Mouse (Mus musculus): Measurements from ENCODE around the gene Slc12a9. TPM values are rescaled to one million over a fixed set of nuclear protein-coding genes. Genes with fewer than 3 reads are reported as not detected.

Slc12a9 gene
- polyA plus RNA-seq, 1 experiment from 2014 or later: 5.8 TPM

DNA sequence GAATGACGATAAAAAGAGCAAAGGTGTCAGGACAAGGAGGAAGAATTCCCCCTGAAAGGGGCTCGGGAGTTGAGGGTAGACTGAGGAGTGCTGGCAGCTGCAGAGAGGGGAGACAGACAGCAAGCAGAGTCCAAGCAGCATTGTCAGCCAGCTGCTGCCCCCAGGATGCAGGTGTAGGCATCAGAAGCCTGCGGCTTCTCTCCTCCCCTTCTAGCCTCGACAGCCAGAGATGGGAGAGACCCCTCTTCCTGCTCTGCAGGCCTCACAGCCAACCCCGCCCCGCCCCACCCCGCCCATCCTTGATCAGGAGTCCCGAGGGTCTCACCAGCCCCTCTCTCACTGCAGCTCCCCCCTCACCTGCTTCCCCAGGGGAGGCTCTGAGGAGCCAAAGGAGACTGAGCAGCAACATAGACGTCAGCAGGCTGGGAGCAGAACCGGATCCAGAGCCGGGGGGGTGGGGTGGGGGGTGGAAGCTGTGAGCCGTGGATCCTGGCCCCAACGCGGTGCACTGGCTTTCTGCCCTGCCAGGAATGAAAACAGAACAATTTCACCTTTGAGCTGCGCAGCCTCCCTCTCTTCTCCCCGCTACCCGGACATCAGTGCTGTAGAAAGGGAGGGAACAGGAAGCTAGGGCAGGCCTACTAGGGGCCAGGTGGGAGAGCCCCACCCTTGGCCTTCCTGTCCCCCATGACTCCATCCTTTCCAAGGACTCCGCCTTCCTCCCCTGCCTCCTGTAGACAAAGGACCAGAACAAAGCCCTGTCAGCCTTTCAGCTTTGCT, 65.1 kb downstream of the Slc12a9 start:
- DNase-seq (ENCODE audit: low spot score, missing footprints): peak; percentile 45
- ATAC-seq (ENCODE audit: low FRiP score): no peak
- Histone ChIP-seq H3K27me3 (ENCODE audit: control insufficient read depth, insufficient read depth, low read length) (no peaks in the 10 kb centered on the region), H3K27ac (ENCODE audit: low read depth, low read length) (no peak overlapping the region), H3K9me3 (ENCODE audit: control insufficient read depth, low read length) (no peaks in the 10 kb centered on the region), H3K4me1 (ENCODE audit: control insufficient read depth, insufficient read depth, low read length) (0 out of 2 replicates have a peak, but pooled peaks cover 2% of the 10 kb centered on the region), H3K4me3 (ENCODE audit: low read depth, low read length) (no peak overlapping the region), H3K4me2 (no peak overlapping the region), H3K36me3 (ENCODE audit: control insufficient read depth, insufficient read depth, low read length) (no peaks in the 10 kb centered on the region), H3K9ac (ENCODE audit: low read length) (peak overlapping the region; percentile 33; the same call in 1 of the 2 replicates)
- WGBS: 41% methylated on average over 15 of the region's 18 CpGs

DNA sequence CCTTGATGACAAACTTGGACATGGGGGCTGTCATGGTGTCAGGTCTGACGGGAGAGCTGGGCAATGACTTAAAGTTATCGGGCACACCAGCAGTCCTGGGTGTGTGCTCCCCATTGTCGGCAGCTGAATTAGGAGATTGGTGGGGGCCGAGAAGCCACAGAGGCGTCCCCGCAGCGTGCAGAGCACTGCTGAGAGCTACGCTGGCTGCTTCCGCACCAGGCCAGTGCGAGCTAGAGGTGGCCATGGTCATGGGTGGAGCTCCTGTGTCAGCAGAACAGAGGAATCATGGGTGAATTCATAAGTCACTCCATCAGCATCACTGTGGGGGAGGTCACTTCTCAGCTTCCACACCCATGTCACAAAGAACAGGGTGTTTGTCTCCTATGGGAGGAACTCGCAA, 68.6 kb downstream of the Slc12a9 start:
- Histone ChIP-seq H3K36me3 (ENCODE audit: control insufficient read depth, insufficient read depth, low read length) (no peaks in the 10 kb centered on the region), H3K4me1 (ENCODE audit: control insufficient read depth, insufficient read depth, low read length) (0 out of 2 replicates have a peak, but pooled peaks cover 2% of the 10 kb centered on the region), H3K27ac (ENCODE audit: low read depth, low read length) (no peak overlapping the region), H3K9ac (ENCODE audit: low read length) (no peak overlapping the region), H3K4me2 (no peak overlapping the region), H3K4me3 (ENCODE audit: low read depth, low read length) (no peak overlapping the region), H3K27me3 (ENCODE audit: control insufficient read depth, insufficient read depth, low read length) (no peaks in the 10 kb centered on the region), H3K9me3 (ENCODE audit: control insufficient read depth, low read length) (no peaks in the 10 kb centered on the region)
- WGBS: 93% methylated on average over 11 of the region's 11 CpGs
- ATAC-seq (ENCODE audit: low FRiP score): no peak
- peak; percentile 60 for DNase-seq (ENCODE audit: low spot score, missing footprints)

Small RNA genes lying within 50 kb of the gene (microRNA-seq; reads per million reads assigned to microRNA genes)
- 0.57 reads per million for gene Mir7036
- gene Mir8116: not detected

Other genes with a start within 250 kb of the Slc12a9 start
- gene Trim56, start 217.4 kb downstream of the Slc12a9 start, polyA plus RNA-seq (2014; fragmentation: Nextera tagmentation; extraction: Ambion mirVana): 4.5 and 4.8 TPM in 2 replicates
- not detected in 2 replicates for gene Muc3, start 184.3 kb downstream of the Slc12a9 start, polyA plus RNA-seq (2014; fragmentation: Nextera tagmentation; extraction: Ambion mirVana)
- not detected in 2 replicates for gene Muc3a, start 121.2 kb downstream of the Slc12a9 start, polyA plus RNA-seq (2014; fragmentation: Nextera tagmentation; extraction: Ambion mirVana)
- gene Ache, start 46.1 kb downstream of the Slc12a9 start, polyA plus RNA-seq (2014; fragmentation: Nextera tagmentation; extraction: Ambion mirVana): 3.6 and 4.0 TPM in 2 replicates
- 7.5 and 7.9 TPM in 2 replicates for gene Ufsp1, start 39.0 kb downstream of the Slc12a9 start, polyA plus RNA-seq (2014; fragmentation: Nextera tagmentation; extraction: Ambion mirVana)
- gene Srrt, start 25.9 kb downstream of the Slc12a9 start, polyA plus RNA-seq (2014; fragmentation: Nextera tagmentation; extraction: Ambion mirVana): 151 and 154 TPM in 2 replicates
- gene Trip6, start 19.2 kb downstream of the Slc12a9 start, polyA plus RNA-seq (2014; fragmentation: Nextera tagmentation; extraction: Ambion mirVana): 28.0 and 34.1 TPM in 2 replicates
- 19.0 and 20.8 TPM in 2 replicates for gene Ephb4, start 16.5 kb upstream of the Slc12a9 start, polyA plus RNA-seq (2014; fragmentation: Nextera tagmentation; extraction: Ambion mirVana)
- gene Zan, start 143.5 kb upstream of the Slc12a9 start, polyA plus RNA-seq (2014; fragmentation: Nextera tagmentation; extraction: Ambion mirVana): 0.03 TPM in 2 replicates
- gene Pop7, start 168.9 kb upstream of the Slc12a9 start, polyA plus RNA-seq (2014; fragmentation: Nextera tagmentation; extraction: Ambion mirVana): 54.8 and 57.4 TPM in 2 replicates
- 10.5 and 10.6 TPM in 2 replicates for gene Gigyf1, start 185.0 kb upstream of the Slc12a9 start, polyA plus RNA-seq (2014; fragmentation: Nextera tagmentation; extraction: Ambion mirVana)
- gene Epo, start 199.6 kb upstream of the Slc12a9 start, polyA plus RNA-seq (2014; fragmentation: Nextera tagmentation; extraction: Ambion mirVana): 0.72 and 1.4 TPM in 2 replicates
- 432 and 501 TPM in 2 replicates for gene Gnb2, start 199.9 kb upstream of the Slc12a9 start, polyA plus RNA-seq (2014; fragmentation: Nextera tagmentation; extraction: Ambion mirVana)
- 30.6 and 31.1 TPM in 2 replicates for gene Actl6b, start 219.9 kb upstream of the Slc12a9 start, polyA plus RNA-seq (2014; fragmentation: Nextera tagmentation; extraction: Ambion mirVana)
- gene Tfr2, start 236.2 kb upstream of the Slc12a9 start, polyA plus RNA-seq (2014; fragmentation: Nextera tagmentation; extraction: Ambion mirVana): 2.0 and 2.1 TPM in 2 replicates

Data from midbrain, embryonic 11.5 days (tissue).